Mouse (Mus musculus) heart, embryonic 15.5 days (tissue): ENCODE measurements around the gene Rhoh. TPM values are rescaled to one million over a fixed set of nuclear protein-coding genes. Genes with fewer than 3 reads are reported as not detected.

Source experiments
- ATAC-seq: fragments of 200-750 bp; cut with Nextera tagmentation; replicated peaks from 2 replicates; pipeline ENCODE4 v1.8.0; 2017; ENCODE audit warnings: low read depth, moderate TSS enrichment; ENCODE audit not compliant: insufficient number of reproducible peaks, insufficient read depth, low FRiP score
- H3K27ac ChIP-seq: fragments of 300-500 bp; sonication (generic); 2 replicates; pipeline ENCODE4 v1.5.1; 2015; ENCODE audit warnings: mild to moderate bottlenecking, inconsistent platforms
- H3K27me3 ChIP-seq: fragments of 300-500 bp; sonication (generic); 2 replicates; pipeline ENCODE4 v1.6.1; 2015; ENCODE audit warnings: inconsistent platforms
- H3K36me3 ChIP-seq: fragments of 300-500 bp; sonication (generic); 2 replicates; pipeline ENCODE4 v1.6.1; 2015; ENCODE audit warnings: mild to moderate bottlenecking, inconsistent platforms
- H3K4me1 ChIP-seq: fragments of 300-500 bp; sonication (generic); replicated peaks from 2 replicates; pipeline ENCODE4 v1.6.1; 2015; ENCODE audit warnings: inconsistent platforms
- H3K4me2 ChIP-seq: fragments of 300-500 bp; sonication (generic); 2 replicates; pipeline ENCODE4 v1.6.1; 2015; ENCODE audit warnings: inconsistent platforms, mild to moderate bottlenecking, moderate library complexity
- H3K4me3 ChIP-seq: fragments of 300-500 bp; sonication (generic); 2 replicates; pipeline ENCODE4 v1.5.1; 2015; ENCODE audit warnings: mild to moderate bottlenecking, inconsistent platforms
- H3K9ac ChIP-seq: fragments of 300-500 bp; sonication (generic); 2 replicates; pipeline ENCODE4 v1.6.1; 2015; ENCODE audit warnings: mild to moderate bottlenecking, inconsistent platforms
- H3K9me3 ChIP-seq: fragments of 300-500 bp; sonication (generic); replicated peaks from 2 replicates; pipeline ENCODE4 v1.6.1; 2016; ENCODE audit warnings: inconsistent platforms
- WGBS: fragments of 180-500 bp; shearing (Covaris S2); methylation state at CpG from one replicate; pipeline ENCODE4 v1.1.7; 2015; ENCODE audit warnings: mixed read lengths; 5-methylcytosine and 5-hydroxymethylcytosine counted together
- polyA plus RNA-seq: library from polyadenylated mRNA; unstranded; fragments of >200 nt; fragmentation: Nextera tagmentation; extraction: Ambion mirVana; gene quantifications from 2 replicates; pipeline ENCODE4 v1.2.1, GENCODE M21; 2015

Rhoh gene
- polyA plus RNA-seq, 1 experiment from 2014 or later: 1.2 TPM

GRCm38 (mm10) chr5:65846534-65846933, 14.5 kb upstream of the Rhoh start:
- WGBS: 82% methylated on average over 8 of the region's 8 CpGs
- no peak overlapping the region for H3K9ac ChIP-seq
- H3K4me3 ChIP-seq: no peak overlapping the region
- peak overlapping the region; percentile 68 for H3K27ac ChIP-seq
- H3K4me1 ChIP-seq: peaks cover 14% of the 10 kb centered on the region
- no peaks in the 10 kb centered on the region for H3K36me3 ChIP-seq
- ATAC-seq: no peak; the same call in 1 of the 2 replicates
- H3K9me3 ChIP-seq: no peaks in the 10 kb centered on the region
- no peak overlapping the region for H3K4me2 ChIP-seq
- H3K27me3 ChIP-seq: no peaks in the 10 kb centered on the region

GRCm38 (mm10) chr5:65846958-65847357, 14.1 kb upstream of the Rhoh start:
- 24% methylated on average over 3 of the region's 3 CpGs for WGBS
- H3K4me3 ChIP-seq: no peak overlapping the region
- peak overlapping the region; percentile 68 for H3K27ac ChIP-seq
- H3K36me3 ChIP-seq: no peaks in the 10 kb centered on the region
- no peaks in the 10 kb centered on the region for H3K9me3 ChIP-seq
- H3K4me1 ChIP-seq: peaks cover 14% of the 10 kb centered on the region
- ATAC-seq: peak; percentile 55; the same call in 1 of the 2 replicates
- H3K9ac ChIP-seq: no peak overlapping the region
- no peak overlapping the region for H3K4me2 ChIP-seq
- H3K27me3 ChIP-seq: no peaks in the 10 kb centered on the region

- Histone ChIP-seq H3K4me1 (peaks cover 14% of the 10 kb centered on the region), H3K4me2 (no peak overlapping the region), H3K9me3 (no peaks in the 10 kb centered on the region), H3K27me3 (no peaks in the 10 kb centered on the region), H3K9ac (no peak overlapping the region), H3K4me3 (no peak overlapping the region), H3K36me3 (no peaks in the 10 kb centered on the region), H3K27ac (peak overlapping the region; percentile 68; the same call in 1 of the 2 replicates)
- 82% methylated on average over 7 of the region's 7 CpGs for WGBS
- ATAC-seq: no peak
Observed at GRCm38 (mm10) chr5:65847656-65848055, 13.4 kb upstream of the Rhoh start.

- Histone ChIP-seq H3K36me3 (no peaks in the 10 kb centered on the region), H3K4me1 (peaks cover 14% of the 10 kb centered on the region), H3K4me3 (no peak overlapping the region), H3K27me3 (no peaks in the 10 kb centered on the region), H3K4me2 (no peak overlapping the region), H3K9me3 (no peaks in the 10 kb centered on the region), H3K9ac (no peak overlapping the region), H3K27ac (no peak overlapping the region)
- WGBS: 56% methylated on average over 11 of the region's 11 CpGs
- ATAC-seq: no peak
Observed at GRCm38 (mm10) chr5:65850765-65851164, 10.2 kb upstream of the Rhoh start.

GRCm38 (mm10) chr5:65854786-65855191, 6.2 kb upstream of the Rhoh start:
- no peaks in the 10 kb centered on the region for H3K9me3 ChIP-seq
- no peak overlapping the region for H3K4me3 ChIP-seq
- H3K27me3 ChIP-seq: no peaks in the 10 kb centered on the region
- peaks cover 8% of the 10 kb centered on the region for H3K4me1 ChIP-seq
- no peak overlapping the region for H3K9ac ChIP-seq
- no peak overlapping the region for H3K4me2 ChIP-seq
- no peaks in the 10 kb centered on the region for H3K36me3 ChIP-seq
- no peak for ATAC-seq
- 65% methylated on average over 8 of the region's 8 CpGs for WGBS
- no peak overlapping the region for H3K27ac ChIP-seq

GRCm38 (mm10) chr5:65855571-65855970, 5.4 kb upstream of the Rhoh start:
- WGBS: 56% methylated on average over 3 of the region's 3 CpGs
- H3K27ac ChIP-seq: no peak overlapping the region
- no peak overlapping the region for H3K4me3 ChIP-seq
- H3K36me3 ChIP-seq: no peaks in the 10 kb centered on the region
- ATAC-seq: no peak
- H3K27me3 ChIP-seq: no peaks in the 10 kb centered on the region
- H3K4me1 ChIP-seq: peaks cover 8% of the 10 kb centered on the region
- H3K9ac ChIP-seq: no peak overlapping the region
- H3K4me2 ChIP-seq: no peak overlapping the region
- no peaks in the 10 kb centered on the region for H3K9me3 ChIP-seq

- no peaks in the 10 kb centered on the region for H3K36me3 ChIP-seq
- no peak overlapping the region for H3K4me3 ChIP-seq
- no peaks in the 10 kb centered on the region for H3K27me3 ChIP-seq
- no peaks in the 10 kb centered on the region for H3K9me3 ChIP-seq
- H3K9ac ChIP-seq: no peak overlapping the region
- ATAC-seq: no peak
- no peak overlapping the region for H3K27ac ChIP-seq
- WGBS: 75% methylated on average over 17 of the region's 17 CpGs
- H3K4me2 ChIP-seq: no peak overlapping the region
- H3K4me1 ChIP-seq: peaks cover 8% of the 10 kb centered on the region
Observed at GRCm38 (mm10) chr5:65856591-65857411, 4.2 kb upstream of the Rhoh start.

GRCm38 (mm10) chr5:65857935-65858334, 3.1 kb upstream of the Rhoh start:
- 0 out of 2 replicates have a peak overlapping the region, but pooled peaks have one; percentile 3 for H3K27ac ChIP-seq
- H3K36me3 ChIP-seq: no peaks in the 10 kb centered on the region
- ATAC-seq: no peak
- no peak overlapping the region for H3K4me2 ChIP-seq
- H3K27me3 ChIP-seq: no peaks in the 10 kb centered on the region
- 72% methylated on average over 12 of the region's 12 CpGs for WGBS
- peaks cover 8% of the 10 kb centered on the region for H3K4me1 ChIP-seq
- H3K4me3 ChIP-seq: no peak overlapping the region
- no peaks in the 10 kb centered on the region for H3K9me3 ChIP-seq
- H3K9ac ChIP-seq: no peak overlapping the region

GRCm38 (mm10) chr5:65858355-65858754, 2.7 kb upstream of the Rhoh start:
- ATAC-seq: no peak
- H3K4me3 ChIP-seq: no peak overlapping the region
- peaks cover 8% of the 10 kb centered on the region for H3K4me1 ChIP-seq
- H3K4me2 ChIP-seq: no peak overlapping the region
- H3K9ac ChIP-seq: no peak overlapping the region
- no peaks in the 10 kb centered on the region for H3K27me3 ChIP-seq
- no peaks in the 10 kb centered on the region for H3K9me3 ChIP-seq
- H3K27ac ChIP-seq: peak overlapping the region; percentile 63
- 88% methylated on average over 4 of the region's 6 CpGs for WGBS
- H3K36me3 ChIP-seq: no peaks in the 10 kb centered on the region

GRCm38 (mm10) chr5:65858898-65859297, 2.1 kb upstream of the Rhoh start:
- H3K9me3 ChIP-seq: no peaks in the 10 kb centered on the region
- peak overlapping the region; percentile 40 for H3K4me2 ChIP-seq
- H3K36me3 ChIP-seq: no peaks in the 10 kb centered on the region
- ATAC-seq: peak; percentile 79; the same call in 1 of the 2 replicates
- no peak overlapping the region for H3K4me3 ChIP-seq
- no peak overlapping the region for H3K9ac ChIP-seq
- WGBS: 25% methylated on average over 12 of the region's 12 CpGs
- H3K4me1 ChIP-seq: peaks cover 8% of the 10 kb centered on the region
- H3K27ac ChIP-seq: peak overlapping the region; percentile 63
- no peaks in the 10 kb centered on the region for H3K27me3 ChIP-seq

GRCm38 (mm10) chr5:65859396-65859795, 1.6 kb upstream of the Rhoh start:
- no peaks in the 10 kb centered on the region for H3K27me3 ChIP-seq
- H3K36me3 ChIP-seq: no peaks in the 10 kb centered on the region
- H3K4me3 ChIP-seq: no peak overlapping the region
- peaks cover 8% of the 10 kb centered on the region for H3K4me1 ChIP-seq
- no peak overlapping the region for H3K9ac ChIP-seq
- no peaks in the 10 kb centered on the region for H3K9me3 ChIP-seq
- no peak overlapping the region; the same call in 1 of the 2 replicates for H3K27ac ChIP-seq
- WGBS: 38% methylated on average over 6 of the region's 6 CpGs
- no peak for ATAC-seq
- no peak overlapping the region for H3K4me2 ChIP-seq
